Mouse (Mus musculus): Measurements from ENCODE around the gene Tgm2.

DNA sequence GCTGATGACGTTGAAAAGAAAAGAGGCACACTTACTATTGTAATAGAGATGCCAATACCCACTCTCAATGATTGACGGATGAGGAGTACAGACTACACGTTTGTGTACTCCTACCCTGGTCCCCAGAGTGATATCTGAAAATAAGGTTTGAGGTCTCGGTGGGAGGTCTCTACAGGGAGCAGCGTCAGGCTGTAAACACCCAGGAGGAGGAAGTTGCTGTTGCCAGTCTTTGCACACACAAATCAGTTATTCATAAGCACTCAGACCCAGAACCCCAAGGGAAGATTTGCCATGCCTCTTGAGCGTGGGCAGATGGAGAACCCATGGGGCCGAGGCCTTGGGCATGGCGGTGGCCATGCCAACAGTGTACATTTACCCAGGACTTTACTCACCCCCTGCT, 61.8 kb downstream of the Tgm2 start:
- TF ChIP-seq CTCF (IDR thresholded peaks at IDR 0.05; ENCODE audit: borderline replicate concordance, insufficient read depth, low read length) (no peak), POLR2A (IDR thresholded peaks at IDR 0.05; ENCODE audit: low read depth, low read length) (no peak)
